Mouse (Mus musculus): ENCODE data around the gene Osbpl10.

- TF ChIP-seq CTCF (IDR thresholded peaks at IDR 0.05; ENCODE audit: control insufficient read depth, insufficient read depth, low read length): no peak
- TF ChIP-seq POLR2A (IDR thresholded peaks at IDR 0.05; ENCODE audit: borderline replicate concordance, control insufficient read depth, low read depth, low read length): no peak
Observed at GRCm38 (mm10) chr9:115261456-115261855, 283.1 kb downstream of the Osbpl10 start.

Measured in bone marrow, adult 2 months (tissue).